Comparison of ENCODE assay signal across 10 mouse cellular contexts in genomic region chr12:111906309-111906875, GRCm38 (mm10). TPM values are rescaled to one million over a fixed set of nuclear protein-coding genes. Genes with fewer than 3 reads are reported as not detected.
DNase-seq lines count a peak whose midpoint lies in the region; ATAC-seq and TF ChIP-seq lines count a peak whose summit lies in the region.
"Had no signal": no experiment of that assay in that cellular context is flagged by ENCODE, and none has a peak within 500 bp of the region (broad histone marks: within the 10 kb centered on the region; RNA-seq: fewer than 3 reads in every experiment).

No protein-coding gene starts in this region.

- TF ChIP-seq POLR2A in cortical plate, adult 2 months (IDR thresholded peaks at IDR 0.05; ENCODE audit: extremely low read depth, insufficient read depth, low read length): no peak

- no peak for ATAC-seq in heart, embryonic 13.5 days (ENCODE audit: extremely low read depth, insufficient number of reproducible peaks, low FRiP score, low TSS enrichment)
- ATAC-seq in hindbrain, embryonic 15.5 days (ENCODE audit: low FRiP score, low read depth): no peak
- no peak for ATAC-seq in midbrain, embryonic 13.5 days

- DNase-seq in heart, postnatal 4 days: no peak
- no peak for DNase-seq in thymus, postnatal 10 days (ENCODE audit: low spot score in 2 of 2)
- no peak for DNase-seq in right cerebral cortex, postnatal 4 days
- DNase-seq in left cerebral cortex, postnatal 10 days (ENCODE audit: extremely low spot score in 1 of 2, low spot score in 2 of 2): no peak
- DNase-seq: cerebellum, adult 11-12 months; kidney, adult 8-10 months had no signal

- WGBS in heart, embryonic 13.5 days: 43% methylated on average over 5 of the region's 5 CpGs
- 57% methylated on average over 5 of the region's 5 CpGs for WGBS in hindbrain, embryonic 15.5 days
- 48% methylated on average over 5 of the region's 5 CpGs for WGBS in midbrain, embryonic 13.5 days

- H3K4me1 ChIP-seq in heart, embryonic 13.5 days: peaks cover 29% of the 10 kb centered on the region
- peaks cover 4% of the 10 kb centered on the region for H3K4me1 ChIP-seq in cortical plate, adult 2 months (ENCODE audit: control insufficient read depth, insufficient read depth, low read length)
- H3K4me1 ChIP-seq in hindbrain, embryonic 15.5 days (replicated peaks): peaks cover 21% of the 10 kb centered on the region
- peaks cover 20% of the 10 kb centered on the region for H3K4me1 ChIP-seq in midbrain, embryonic 13.5 days (replicated peaks)

- H3K27ac ChIP-seq in heart, embryonic 13.5 days (replicated peaks): peak overlapping the region; percentile 95; the same call in 1 of the 2 replicates
- H3K27ac ChIP-seq in cortical plate, adult 2 months (ENCODE audit: insufficient read depth, low read length): no peak overlapping the region
- peak overlapping the region; percentile 98 for H3K27ac ChIP-seq in hindbrain, embryonic 15.5 days (replicated peaks)
- H3K27ac ChIP-seq in midbrain, embryonic 13.5 days: no peak overlapping the region

- intact Hi-C loops in left cerebral cortex, postnatal 10 days (cut with DNase I): loop anchor here (5.0 kb wide), 1 partner anchor 41 kb away; no protein-coding TSS in a partner anchor

- peak overlapping the region; percentile 93 for H3K9ac ChIP-seq in heart, embryonic 13.5 days
- H3K9ac ChIP-seq in hindbrain, embryonic 15.5 days: peak overlapping the region; percentile 95
- peak overlapping the region; percentile 92 for H3K9ac ChIP-seq in midbrain, embryonic 13.5 days (replicated peaks)

- no peaks in the 10 kb centered on the region for H3K36me3 ChIP-seq in heart, embryonic 13.5 days
- H3K36me3 ChIP-seq in hindbrain, embryonic 15.5 days: no peaks in the 10 kb centered on the region
- H3K36me3 ChIP-seq in midbrain, embryonic 13.5 days: no peaks in the 10 kb centered on the region

- H3K9me3 ChIP-seq in heart, embryonic 13.5 days: no peaks in the 10 kb centered on the region
- no peaks in the 10 kb centered on the region for H3K9me3 ChIP-seq in hindbrain, embryonic 15.5 days
- H3K9me3 ChIP-seq in midbrain, embryonic 13.5 days: no peaks in the 10 kb centered on the region

- peak overlapping the region; percentile 94 for H3K4me2 ChIP-seq in heart, embryonic 13.5 days
- H3K4me2 ChIP-seq in hindbrain, embryonic 15.5 days: peak overlapping the region; percentile 91
- H3K4me2 ChIP-seq in midbrain, embryonic 13.5 days (replicated peaks): peak overlapping the region; percentile 82

- peaks cover 13% of the 10 kb centered on the region for H3K27me3 ChIP-seq in heart, embryonic 13.5 days (replicated peaks)
- H3K27me3 ChIP-seq in hindbrain, embryonic 15.5 days: no peaks in the 10 kb centered on the region; the same call in 1 of the 2 replicates
- H3K27me3 ChIP-seq in midbrain, embryonic 13.5 days: peaks cover 39% of the 10 kb centered on the region

- H3K4me3 ChIP-seq in heart, embryonic 13.5 days: peak overlapping the region; percentile 91
- H3K4me3 ChIP-seq in cortical plate, adult 2 months (ENCODE audit: insufficient read depth, low read length): peak overlapping the region; percentile 90; the same call in 1 of the 2 replicates
- peak overlapping the region; percentile 92 for H3K4me3 ChIP-seq in hindbrain, embryonic 15.5 days
- peak overlapping the region; percentile 83 for H3K4me3 ChIP-seq in midbrain, embryonic 13.5 days (replicated peaks)

- no peak for TF ChIP-seq CTCF in cortical plate, adult 2 months (IDR thresholded peaks at IDR 0.05; ENCODE audit: extremely low read depth, insufficient read depth, low read length)

RNA-seq across cellular contexts. Expression of gene Ppp1r13b, which starts 1.5 kb away (rescaled TPM):
- 12.4 and 12.5 TPM in 2 replicates for polyA plus RNA-seq in heart, embryonic 13.5 days (2015; fragmentation: Nextera tagmentation; extraction: Ambion mirVana)
- 10 to 100 TPM; 24.8 to 25.7 TPM for total RNA-seq in heart, postnatal 4 days (2021)
- 32.1 and 34.1 TPM in 2 replicates for polyA plus RNA-seq in cortical plate, adult 2 months (2012; rRNA removed)
- polyA plus RNA-seq in hindbrain, embryonic 15.5 days (2015; fragmentation: Nextera tagmentation; extraction: Ambion mirVana): 34.4 and 37.9 TPM in 2 replicates
- 17.8 and 19.7 TPM in 2 replicates for polyA plus RNA-seq in midbrain, embryonic 13.5 days (2015; fragmentation: Nextera tagmentation; extraction: Ambion mirVana)
- total RNA-seq in left cerebral cortex, postnatal 10 days (2021): 10 to 100 TPM; 60.8 to 61.3 TPM

Comparison
In these comparisons a context has a peak if more than half of its experiments do, and no peak if none do; other contexts are left out.
1. H3K27ac ChIP-seq: peak in heart, embryonic 13.5 days (single experiment) and hindbrain, embryonic 15.5 days (single experiment); none in cortical plate, adult 2 months (single experiment) and midbrain, embryonic 13.5 days (single experiment).
2. Peak in every context shown above with its lines, with median percentiles within 50 percentile points of each other: H3K4me2 ChIP-seq, H3K4me3 ChIP-seq and H3K9ac ChIP-seq.